9 mouse cellular contexts compared by ENCODE assay signal in the genomic region with DNA sequence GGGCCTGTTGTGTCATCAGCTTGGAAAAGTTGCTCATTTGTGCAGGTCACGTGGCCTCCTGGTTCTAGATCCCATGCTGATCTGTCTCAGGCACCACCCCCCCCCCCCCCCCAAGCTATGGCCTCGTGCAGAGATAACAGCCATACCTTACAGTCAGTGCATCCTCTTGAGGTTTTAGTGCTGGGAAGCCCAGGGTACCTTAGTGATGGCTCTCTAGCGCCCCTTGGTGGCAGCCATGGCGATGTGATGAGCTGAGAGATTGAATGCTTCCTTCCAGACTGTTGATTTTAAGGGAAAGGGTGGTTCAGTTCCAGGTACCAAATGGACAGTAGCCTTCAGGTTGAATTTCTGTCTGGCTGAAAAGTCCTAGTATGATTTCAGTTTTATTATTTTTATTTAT. TPM values are rescaled to one million over a fixed set of nuclear protein-coding genes. Genes with fewer than 3 reads are reported as not detected.
DNase-seq lines count a peak whose midpoint lies in the region; ATAC-seq lines count a peak whose summit lies in the region.
"Had no signal": no experiment of that assay in that cellular context is flagged by ENCODE, and none has a peak within 500 bp of the region (broad histone marks: within the 10 kb centered on the region; RNA-seq: fewer than 3 reads in every experiment).

No protein-coding gene starts in this region.

- H3K27me3 ChIP-seq in forebrain, embryonic 14.5 days (replicated peaks; ENCODE audit: control insufficient read depth, insufficient read depth, low read length), result no peaks in the 10 kb centered on the region

- no peak overlapping the region for H3K27ac ChIP-seq in forebrain, embryonic 14.5 days (ENCODE audit: low read depth, low read length)
- H3K27ac ChIP-seq: macrophage had no signal

- H3K9me3 ChIP-seq in forebrain, embryonic 14.5 days (replicated peaks; ENCODE audit: control insufficient read depth, low read length), result no peaks in the 10 kb centered on the region

- no peak overlapping the region for H3K4me2 ChIP-seq in forebrain, embryonic 14.5 days (ENCODE audit: low read length)

- peak; percentile 66 for ATAC-seq in forebrain, embryonic 14.5 days

- intact Hi-C loops in heart, postnatal 25 days (cut with DNase I), result loop anchor here (2.0 to 5.0 kb wide), 4 partner anchors 32 to 230 kb away; a partner anchor contains a TSS

- 14% methylated on average over 4 of the region's 4 CpGs for WGBS in forebrain, embryonic 14.5 days
- WGBS in large intestine, adult 2 months, result 23% methylated on average over 4 of the region's 4 CpGs

- DNase-seq in NIH3T3 (ENCODE audit: low read depth), result peak; percentile 88
- peak; percentile 73 for DNase-seq in cerebellum, adult 11 months
- DNase-seq in forebrain, embryonic 14.5 days (ENCODE audit: low spot score), result peak; percentile 81
- peak; percentile 32 for DNase-seq in heart, postnatal 25 days (ENCODE audit: low spot score)
- peak; percentile 56 for DNase-seq in large intestine, adult 2 months (ENCODE audit: low read depth, low spot score)
- DNase-seq in lung, adult 18-20 months, result peak; percentile 64 to 75
- DNase-seq in retina, embryonic 14.5 days (ENCODE audit: low spot score), result peak; percentile 86
- DNase-seq in T-cell, adult 2 months (ENCODE audit: low spot score), result no peak

- peaks cover 20% of the 10 kb centered on the region for H3K4me1 ChIP-seq in forebrain, embryonic 14.5 days (ENCODE audit: control insufficient read depth, insufficient read depth, low read length)

- no peak overlapping the region for H3K4me3 ChIP-seq in forebrain, embryonic 14.5 days (ENCODE audit: low read depth, low read length)

- H3K36me3 ChIP-seq in forebrain, embryonic 14.5 days (ENCODE audit: control insufficient read depth, insufficient read depth, low read length), result peaks cover 34% of the 10 kb centered on the region

- no peak overlapping the region for H3K9ac ChIP-seq in forebrain, embryonic 14.5 days (ENCODE audit: low read length)

RNA-seq across cellular contexts. Expression of a gene that starts 32.2 kb away (rescaled TPM):
- polyA plus RNA-seq in forebrain, embryonic 14.5 days (2014; fragmentation: Nextera tagmentation; extraction: Ambion mirVana), result 16.8 and 17.5 TPM in 2 replicates
- 10 to 100 TPM; 39.4 to 41.8 TPM for total RNA-seq in heart, postnatal 25 days (2021)
- 40.1 and 46.8 TPM in 2 replicates for polyA plus RNA-seq in large intestine, adult 2 months (2012; rRNA removed)
